Mouse (Mus musculus): ENCODE data around the gene Prkg1.
A peak's percentile ranks its signal among the peaks of the same experiment; 100 is the strongest.

Gene Prkg1

GRCm38 (mm10) chr19:31743241-31744045 is 21.4 kb downstream of the Prkg1 start:
- no peak for DNase-seq

- peak in 1 of 2 experiments; percentile 9 for DNase-seq
Measured at GRCm38 (mm10) chr19:31714900-31715299, 49.9 kb downstream of the Prkg1 start.

- DNase-seq: peak in 1 of 2 experiments; percentile 16
Measured at GRCm38 (mm10) chr19:31714418-31714817, 50.4 kb downstream of the Prkg1 start.

GRCm38 (mm10) chr19:31713321-31713720 is 51.5 kb downstream of the Prkg1 start:
- DNase-seq: no peak

- no peak for DNase-seq
Measured at GRCm38 (mm10) chr19:31710336-31710735, 54.5 kb downstream of the Prkg1 start.

- DNase-seq: no peak
Measured at GRCm38 (mm10) chr19:31703991-31704390, 60.8 kb downstream of the Prkg1 start.

GRCm38 (mm10) chr19:31698916-31699315 is 65.9 kb downstream of the Prkg1 start:
- no peak for DNase-seq

GRCm38 (mm10) chr19:31680821-31681220 is 84.0 kb downstream of the Prkg1 start:
- DNase-seq: no peak

GRCm38 (mm10) chr19:31678324-31678723 is 86.5 kb downstream of the Prkg1 start:
- no peak for DNase-seq

- no peak for DNase-seq
Measured at GRCm38 (mm10) chr19:31671726-31672125, 93.1 kb downstream of the Prkg1 start.

GRCm38 (mm10) chr19:31665007-31665406 is 99.8 kb downstream of the Prkg1 start:
- DNase-seq: no peak

- DNase-seq: peak; percentile 27 to 34
Measured at GRCm38 (mm10) chr19:31664159-31664991, 100.5 kb downstream of the Prkg1 start.

GRCm38 (mm10) chr19:31663437-31664158 is 101.2 kb downstream of the Prkg1 start:
- no peak for DNase-seq

- DNase-seq: no peak
Measured at GRCm38 (mm10) chr19:31662802-31663201, 102.0 kb downstream of the Prkg1 start.

GRCm38 (mm10) chr19:31658751-31659397 is 106.0 kb downstream of the Prkg1 start:
- no peak for DNase-seq

GRCm38 (mm10) chr19:31656256-31656655 is 108.6 kb downstream of the Prkg1 start:
- DNase-seq: no peak

GRCm38 (mm10) chr19:31655826-31656225 is 109.0 kb downstream of the Prkg1 start:
- DNase-seq: no peak

GRCm38 (mm10) chr19:31654022-31654421 is 110.8 kb downstream of the Prkg1 start:
- DNase-seq: no peak

- DNase-seq: no peak
Measured at GRCm38 (mm10) chr19:31650452-31650851, 114.4 kb downstream of the Prkg1 start.

- no peak for DNase-seq
Measured at GRCm38 (mm10) chr19:31647492-31647891, 117.3 kb downstream of the Prkg1 start.

GRCm38 (mm10) chr19:31630899-31631869 is 133.6 kb downstream of the Prkg1 start:
- DNase-seq: no peak

Measured in lung, adult 18-20 months (tissue).